Mouse (Mus musculus): ENCODE data around the gene Gadd45a. TPM values are rescaled to one million over a fixed set of nuclear protein-coding genes. Genes with fewer than 3 reads are reported as not detected.
"Not testable (repeated sequence)": the region's sequence is repeated elsewhere in the genome, so short reads cannot be mapped to it uniquely, and the experiment has no call there.

Gadd45a gene
- total RNA-seq, 2 experiments from 2014 or later: 23.4 to 25.7 TPM

DNA sequence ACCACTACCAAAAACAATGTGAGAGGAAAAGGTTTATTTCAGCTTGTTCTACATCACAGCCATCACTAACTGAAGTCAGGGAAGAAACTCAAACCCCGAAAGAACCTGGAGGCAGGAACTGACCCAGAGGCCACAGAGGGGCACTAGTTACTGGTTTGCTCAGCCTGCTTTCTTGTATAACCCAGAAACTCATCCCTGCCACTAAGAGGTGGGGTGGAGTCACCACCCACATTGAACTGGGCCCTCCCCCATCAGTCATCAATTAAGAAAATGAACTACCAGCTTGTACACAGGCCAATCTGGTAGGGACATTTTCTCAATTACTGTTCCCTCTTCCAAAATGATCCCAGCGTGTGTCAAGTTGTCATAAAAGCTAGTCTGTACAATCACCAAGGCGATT lies 10.6 kb downstream of the Gadd45a start:
- intact Hi-C loops (cut with DNase I): no loop called here

GRCm38 (mm10) chr6:67023729-67024128 lies 13.5 kb downstream of the Gadd45a start:
- intact Hi-C loops (cut with DNase I): no loop called here
- no peak for DNase-seq

More for the DNA sequence above, 10.6 kb downstream of the Gadd45a start:
- DNase-seq: no peak

DNA sequence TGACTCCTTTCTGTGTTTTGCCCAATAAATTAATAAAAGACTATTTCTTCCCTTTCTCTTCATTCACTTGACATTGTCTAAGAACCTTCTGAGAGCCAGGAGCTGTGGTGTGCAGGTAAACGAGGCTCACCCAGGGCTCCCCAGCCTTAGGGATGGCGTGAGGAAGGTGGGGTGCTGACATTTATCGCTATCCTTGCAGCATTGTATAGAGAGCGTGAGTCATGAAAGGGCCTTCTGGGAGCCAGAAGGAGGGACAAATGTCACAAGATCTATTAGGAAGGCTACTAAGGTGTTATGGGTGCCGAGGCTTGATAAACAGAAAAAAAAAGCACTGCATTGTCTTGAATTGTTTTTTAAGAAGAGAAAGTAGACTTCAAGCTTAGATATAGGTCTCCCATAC lies 15.9 kb downstream of the Gadd45a start:
- DNase-seq: no peak
- intact Hi-C loops (cut with DNase I): no loop called here

GRCm38 (mm10) chr6:67019001-67019400 lies 18.3 kb downstream of the Gadd45a start:
- DNase-seq: not testable (repeated sequence)
- intact Hi-C loops (cut with DNase I): loop anchor here (5.0 kb wide), 1 partner anchor 177 kb away; no protein-coding TSS in a partner anchor

GRCm38 (mm10) chr6:67018365-67018764 lies 18.9 kb downstream of the Gadd45a start:
- no peak for DNase-seq
- intact Hi-C loops (cut with DNase I): loop anchor here (5.0 kb wide), 1 partner anchor 176 kb away; no protein-coding TSS in a partner anchor

GRCm38 (mm10) chr6:67016520-67017111 lies 20.6 kb downstream of the Gadd45a start:
- no peak for DNase-seq
- intact Hi-C loops (cut with DNase I): loop anchor here (2.0 to 5.0 kb wide), 2 partner anchors 54 to 174 kb away; no protein-coding TSS in a partner anchor

- intact Hi-C loops (cut with DNase I): loop anchor here (2.0 to 5.0 kb wide), 2 partner anchors 53 to 174 kb away; no protein-coding TSS in a partner anchor
- DNase-seq: peak; percentile 40 to 52
Observed at GRCm38 (mm10) chr6:67015739-67016519, 21.3 kb downstream of the Gadd45a start.

- intact Hi-C loops (cut with DNase I): loop anchor here (5.0 kb wide), 1 partner anchor 172 kb away; no protein-coding TSS in a partner anchor
Observed at GRCm38 (mm10) chr6:67014679-67015075, 22.6 kb downstream of the Gadd45a start.

GRCm38 (mm10) chr6:67013949-67014678 lies 23.1 kb downstream of the Gadd45a start:
- intact Hi-C loops (cut with DNase I): no loop called here

More at GRCm38 (mm10) chr6:67014679-67015075, 22.6 kb downstream of the Gadd45a start:
- no peak for DNase-seq

GRCm38 (mm10) chr6:67013293-67013948 lies 23.8 kb downstream of the Gadd45a start:
- DNase-seq: no peak
- intact Hi-C loops (cut with DNase I): no loop called here

More at GRCm38 (mm10) chr6:67013949-67014678, 23.1 kb downstream of the Gadd45a start:
- no peak for DNase-seq

DNA sequence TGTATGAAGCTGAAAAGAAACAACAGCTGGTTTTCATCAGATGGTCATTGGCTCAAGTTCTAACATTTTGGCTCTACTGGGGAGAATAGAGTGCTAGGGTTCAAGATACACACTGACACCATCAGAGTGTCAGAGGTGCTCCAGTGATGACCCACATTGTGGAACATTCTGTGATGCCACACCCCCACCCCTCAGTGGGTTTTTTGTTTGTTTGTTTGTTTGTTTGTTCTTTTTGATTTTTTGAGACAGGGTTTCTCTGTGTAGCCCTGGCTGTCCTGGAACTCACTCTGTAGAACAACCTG lies 26.1 kb downstream of the Gadd45a start:
- DNase-seq: no peak
- intact Hi-C loops (cut with DNase I): no loop called here

GRCm38 (mm10) chr6:67010370-67011216 lies 26.7 kb downstream of the Gadd45a start:
- DNase-seq: no peak
- intact Hi-C loops (cut with DNase I): no loop called here

GRCm38 (mm10) chr6:67009888-67010287 lies 27.4 kb downstream of the Gadd45a start:
- DNase-seq: no peak
- intact Hi-C loops (cut with DNase I): no loop called here

- intact Hi-C loops (cut with DNase I): no loop called here
- no peak for DNase-seq
Observed at GRCm38 (mm10) chr6:66999800-67000199, 37.5 kb downstream of the Gadd45a start.

GRCm38 (mm10) chr6:66998645-66999044 lies 38.6 kb downstream of the Gadd45a start:
- intact Hi-C loops (cut with DNase I): no loop called here

GRCm38 (mm10) chr6:66996257-66996656 lies 41.0 kb downstream of the Gadd45a start:
- DNase-seq: no peak
- intact Hi-C loops (cut with DNase I): no loop called here

More at GRCm38 (mm10) chr6:66998645-66999044, 38.6 kb downstream of the Gadd45a start:
- DNase-seq: no peak

DNA sequence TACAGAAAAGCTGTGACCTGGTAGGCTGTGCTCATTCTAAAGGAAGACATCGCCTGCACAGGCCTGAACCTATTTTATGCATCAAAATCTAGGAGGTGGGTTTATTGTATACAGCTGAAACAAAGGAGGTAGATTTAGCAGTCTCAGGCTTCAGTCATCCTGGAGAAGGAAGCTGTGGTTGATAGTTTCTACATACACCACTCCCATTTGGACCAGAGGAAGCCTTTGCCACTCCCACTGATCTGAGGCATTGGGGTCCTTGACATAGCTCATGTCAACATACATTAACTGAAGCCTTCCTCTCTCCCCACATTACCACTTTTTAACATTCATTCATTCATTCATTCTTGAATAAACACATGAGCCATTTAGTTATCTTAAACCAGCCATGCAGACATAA lies 41.4 kb downstream of the Gadd45a start:
- intact Hi-C loops (cut with DNase I): no loop called here
- no peak for DNase-seq

DNA sequence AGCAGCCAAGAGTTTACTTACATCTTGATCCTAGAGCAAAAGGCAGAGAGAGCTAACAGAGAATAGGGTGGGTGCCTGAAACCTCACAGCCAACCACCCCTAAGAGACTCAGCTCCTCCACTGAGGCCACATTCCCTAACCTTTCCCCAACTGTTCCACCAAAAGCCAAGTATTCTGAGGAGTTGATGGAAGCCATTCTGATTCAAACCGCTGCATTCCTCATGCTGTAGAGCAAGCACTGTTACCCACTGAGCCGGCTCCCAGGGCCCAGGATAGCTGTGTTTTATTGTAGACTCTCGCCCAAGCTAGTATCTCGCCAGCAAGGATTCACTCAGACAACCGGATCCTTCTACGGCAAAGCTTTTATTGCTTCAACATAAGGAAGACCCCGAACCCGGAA lies 42.3 kb downstream of the Gadd45a start:
- no peak for DNase-seq
- intact Hi-C loops (cut with DNase I): no loop called here

DNA sequence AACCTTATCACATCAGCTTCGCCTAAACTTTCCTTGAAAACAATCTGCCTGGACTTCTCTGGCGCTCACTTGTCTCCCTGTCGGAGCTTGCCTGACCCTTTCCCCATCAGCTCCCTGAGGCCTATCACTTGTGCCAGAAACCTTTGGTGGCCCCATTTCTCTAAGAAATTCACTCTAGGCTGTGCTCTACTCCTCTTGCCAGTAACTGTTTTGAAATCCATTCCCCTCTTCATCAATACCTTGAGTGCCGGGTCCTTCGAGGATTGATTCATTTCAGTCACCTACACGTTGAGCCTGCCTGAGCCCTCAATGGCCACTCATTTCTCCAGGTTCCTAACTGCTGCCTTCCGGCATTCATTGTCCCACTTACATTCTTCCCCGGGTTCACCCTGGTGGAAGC lies 44.5 kb downstream of the Gadd45a start:
- intact Hi-C loops (cut with DNase I): no loop called here
- no peak for DNase-seq

- intact Hi-C loops (cut with DNase I): no loop called here
- peak in 1 of 2 experiments; percentile 27 for DNase-seq
Observed at GRCm38 (mm10) chr6:66992232-66992631, 45.0 kb downstream of the Gadd45a start.

Data from heart, postnatal 36 days (tissue).